Mouse (Mus musculus) brain, embryonic 14.5 days (tissue): ENCODE measurements around the gene Tenm4.

ENCODE experiments used
- CTCF ChIP-seq: fragments of 200-500 bp; IDR thresholded peaks from 2 replicates; pipeline ENCODE4 v1.5.1; 2012; ENCODE audit warnings: inconsistent platforms, mild to moderate bottlenecking, moderate library complexity, borderline replicate concordance; ENCODE audit not compliant: insufficient read depth, insufficient read length; ENCODE audit errors: extremely low read depth
- POLR2A ChIP-seq: fragments of 200-500 bp; IDR thresholded peaks from 2 replicates; pipeline ENCODE4 v1.6.1; 2012; ENCODE audit warnings: mild to moderate bottlenecking, inconsistent platforms, borderline replicate concordance; ENCODE audit not compliant: poor library complexity, insufficient read depth, insufficient read length, severe bottlenecking; ENCODE audit errors: extremely low read depth

GRCm38 (mm10) chr7:96730360-96730759 lies 559.3 kb downstream of the Tenm4 start:
- TF ChIP-seq CTCF = no peak
- TF ChIP-seq POLR2A = no peak
